Mouse (Mus musculus) limb, embryonic 14.5 days (tissue): ENCODE results near the gene Cipc. TPM values are rescaled to one million over a fixed set of nuclear protein-coding genes. Genes with fewer than 3 reads are reported as not detected.

Experiments
- ATAC-seq: fragments of 200-750 bp; cut with Nextera tagmentation; 2 replicates; pipeline ENCODE4 v1.8.0; 2017; ENCODE audit warnings: low read depth, moderate number of reproducible peaks, moderate TSS enrichment; ENCODE audit not compliant: low FRiP score
- DNase-seq: peaks from one replicate; pipeline ENCODE4 v3.0.0-alpha.2; 2015; ENCODE audit warnings: low spot score
- H3K27ac ChIP-seq: fragments of 300-500 bp; sonication (generic); replicated peaks from 2 replicates; pipeline ENCODE4 v1.5.1; 2014; ENCODE audit warnings: low read depth, mild to moderate bottlenecking, low read length, moderate library complexity, mixed read lengths
- H3K27me3 ChIP-seq: fragments of 300-500 bp; sonication (generic); 2 replicates; pipeline ENCODE4 v1.6.1; 2014; ENCODE audit warnings: low read length, mixed read lengths; ENCODE audit not compliant: control insufficient read depth, insufficient read depth
- H3K36me3 ChIP-seq: fragments of 300-500 bp; sonication (generic); 2 replicates; pipeline ENCODE4 v1.6.1; 2014; ENCODE audit warnings: mild to moderate bottlenecking, low read length, moderate library complexity, mixed read lengths; ENCODE audit not compliant: control insufficient read depth, insufficient read depth
- H3K4me1 ChIP-seq: fragments of 300-500 bp; sonication (generic); 2 replicates; pipeline ENCODE4 v1.6.1; 2014; ENCODE audit warnings: antibody characterized with exemption, low read length, mixed read lengths; ENCODE audit not compliant: control insufficient read depth, insufficient read depth
- H3K4me2 ChIP-seq: fragments of 300-500 bp; sonication (generic); replicated peaks from 2 replicates; pipeline ENCODE4 v1.6.1; 2014; ENCODE audit warnings: low read depth, mild to moderate bottlenecking, low read length, moderate library complexity; ENCODE audit not compliant: severe bottlenecking
- H3K4me3 ChIP-seq: fragments of 300-500 bp; sonication (generic); replicated peaks from 2 replicates; pipeline ENCODE4 v1.5.1; 2014; ENCODE audit warnings: low read length
- H3K9ac ChIP-seq: fragments of 300-500 bp; sonication (generic); 2 replicates; pipeline ENCODE4 v1.6.1; 2014; ENCODE audit warnings: mild to moderate bottlenecking, low read depth, low read length, moderate library complexity; ENCODE audit not compliant: severe bottlenecking
- H3K9me3 ChIP-seq: fragments of 300-500 bp; sonication (generic); 2 replicates; pipeline ENCODE4 v1.6.1; 2016; ENCODE audit warnings: low read length; ENCODE audit not compliant: control insufficient read depth
- POLR2A ChIP-seq: fragments of 200-500 bp; IDR thresholded peaks from 2 replicates; pipeline ENCODE4 v1.8.0; 2012; ENCODE audit warnings: inconsistent platforms, mild to moderate bottlenecking, moderate library complexity, borderline replicate concordance; ENCODE audit not compliant: insufficient read depth, insufficient read length; ENCODE audit errors: extremely low read depth
- WGBS: fragments of 180-500 bp; shearing (Covaris S2); extraction: QIAGEN DNeasy Blood & Tissue Kit; methylation state at CpG from one replicate; pipeline ENCODE4 v1.1.7; 2014; 5-methylcytosine and 5-hydroxymethylcytosine counted together
- polyA plus RNA-seq, 2 experiments: library from polyadenylated mRNA; depleted of rRNA in 1 of 2; stranded (reverse) in 1 of 2; unstranded in 1 of 2; fragments of >200 nt; fragmentation: Nextera tagmentation in 1 of 2; extraction: Ambion mirVana in 1 of 2; gene quantifications; 2 replicates each; pipeline versions ENCODE4 v1.2.1 to v1.2.3; 2012 to 2014

Gene Cipc
- 31.3 and 40.7 TPM in 2 replicates for polyA plus RNA-seq (2012; rRNA removed)
- polyA plus RNA-seq (2014; fragmentation: Nextera tagmentation; extraction: Ambion mirVana): 20.0 and 21.4 TPM in 2 replicates

DNA sequence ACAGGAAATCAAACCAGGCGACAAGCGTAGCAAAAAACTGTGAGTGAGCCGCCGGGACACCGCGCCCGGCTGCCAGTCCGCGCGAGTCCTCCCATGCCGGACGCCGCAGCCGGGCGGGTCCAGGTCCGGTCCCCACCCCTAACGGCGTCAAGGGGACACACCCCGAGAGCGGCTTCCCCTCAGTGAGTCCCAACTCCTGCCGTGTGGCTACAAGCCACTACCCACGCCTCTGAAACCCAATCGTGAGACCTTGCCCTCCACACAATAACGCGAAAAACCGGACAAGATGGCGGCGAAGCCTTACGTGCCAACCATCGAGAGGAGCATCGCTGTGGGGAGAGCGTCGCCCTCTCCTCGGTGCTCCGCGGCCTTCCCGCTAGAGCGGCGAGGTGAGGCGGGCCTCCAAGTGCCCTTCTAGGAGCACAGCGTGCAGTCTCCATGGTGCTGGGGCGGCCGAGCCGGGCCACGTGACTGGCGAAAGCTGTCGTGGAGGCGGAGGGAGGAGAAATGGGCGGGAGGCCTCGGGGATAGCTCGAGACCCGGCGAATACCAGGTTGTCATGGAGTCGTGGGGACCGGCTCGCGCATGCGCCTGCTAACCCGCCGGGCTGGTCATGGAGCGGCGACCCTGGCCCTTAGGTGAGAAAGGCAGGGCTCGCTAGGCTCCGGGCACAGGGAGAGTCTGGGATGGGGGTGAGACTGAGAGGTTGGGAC, at the start of gene Cipc:
Gene Cipc (plus strand): TSS at position 182 of the 713 bp plus-strand sequence.
- Histone ChIP-seq H3K27me3 (no peaks in the 10 kb centered on the region), H3K9me3 (no peaks in the 10 kb centered on the region), H3K4me2 (peak within 1 kb of the TSS; percentile 88), H3K36me3 (no peaks in the 10 kb centered on the region), H3K27ac (peak within 1 kb of the TSS; percentile 98), H3K4me3 (peak within 1 kb of the TSS; percentile 65), H3K9ac (peak within 1 kb of the TSS; percentile 91), H3K4me1 (peaks cover 18% of the 10 kb centered on the region)
- under 1% methylated on average over 63 of the region's 64 CpGs for WGBS
- peak; percentile 99 for ATAC-seq
- DNase-seq: peak; percentile 97
- TF ChIP-seq POLR2A: peak; percentile 83; the same call in 1 of the 2 replicates

DNA sequence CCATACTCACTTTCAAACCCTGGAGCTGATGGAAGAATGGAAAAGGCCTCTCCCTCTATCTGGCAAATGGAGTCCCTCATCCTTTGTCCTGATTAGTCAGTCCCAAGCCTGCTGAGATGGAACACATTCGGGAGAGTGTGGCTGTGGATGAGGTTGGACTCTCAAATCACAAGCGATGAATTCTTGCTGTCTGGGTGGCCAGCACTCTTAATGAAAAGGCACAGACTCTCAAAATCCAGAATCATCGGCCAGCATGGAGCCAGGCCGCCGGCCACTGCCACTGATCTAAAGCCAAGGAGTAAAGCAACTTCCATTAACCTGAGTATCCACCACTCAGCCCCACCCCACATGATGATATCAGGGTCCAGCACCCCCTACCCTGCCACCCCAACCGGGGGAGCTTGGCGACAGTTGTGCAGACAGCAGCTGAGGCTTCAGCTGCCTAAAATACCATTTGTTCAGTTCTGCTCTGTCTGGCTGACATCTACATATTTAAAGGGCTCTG, 49.0 kb upstream of the Cipc start:
- Histone ChIP-seq H3K9ac (no peak overlapping the region), H3K27ac (peak overlapping the region; percentile 91), H3K4me2 (no peak overlapping the region), H3K4me1 (peaks cover 71% of the 10 kb centered on the region), H3K9me3 (no peaks in the 10 kb centered on the region), H3K27me3 (no peaks in the 10 kb centered on the region), H3K36me3 (no peaks in the 10 kb centered on the region), H3K4me3 (no peak overlapping the region)
- no peak for TF ChIP-seq POLR2A
- ATAC-seq (no peak), DNase-seq (no peak)
- 58% methylated on average over 7 of the region's 7 CpGs for WGBS

DNA sequence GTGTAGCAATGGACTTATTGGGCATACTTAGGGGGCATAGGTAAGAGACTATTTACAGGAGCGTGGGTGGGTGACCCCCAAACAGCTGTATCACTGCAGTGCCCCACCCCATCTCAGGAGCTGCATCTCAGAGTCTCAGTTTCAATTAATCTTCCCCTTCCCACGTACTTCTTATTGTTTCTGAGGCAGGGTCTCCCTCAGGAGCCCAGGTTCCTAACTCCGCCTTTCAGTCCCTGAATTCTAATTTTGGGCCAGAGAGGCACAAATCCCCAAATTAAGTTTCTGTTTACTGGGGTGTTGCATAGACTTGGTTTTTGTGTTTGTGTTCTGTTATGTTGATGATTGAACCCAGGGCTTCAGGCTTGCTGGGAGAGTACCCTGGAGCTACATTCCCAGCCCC, 48.4 kb upstream of the Cipc start:
- Histone ChIP-seq H3K9me3 (no peaks in the 10 kb centered on the region), H3K4me1 (peaks cover 65% of the 10 kb centered on the region), H3K4me2 (no peak overlapping the region), H3K27me3 (no peaks in the 10 kb centered on the region), H3K27ac (0 out of 2 replicates have a peak overlapping the region, but pooled peaks have one; percentile 13), H3K9ac (no peak overlapping the region), H3K4me3 (no peak overlapping the region), H3K36me3 (no peaks in the 10 kb centered on the region)
- no peak for TF ChIP-seq POLR2A
- DNase-seq (no peak), ATAC-seq (no peak)
- 63% methylated on average over 3 of the region's 3 CpGs for WGBS

DNA sequence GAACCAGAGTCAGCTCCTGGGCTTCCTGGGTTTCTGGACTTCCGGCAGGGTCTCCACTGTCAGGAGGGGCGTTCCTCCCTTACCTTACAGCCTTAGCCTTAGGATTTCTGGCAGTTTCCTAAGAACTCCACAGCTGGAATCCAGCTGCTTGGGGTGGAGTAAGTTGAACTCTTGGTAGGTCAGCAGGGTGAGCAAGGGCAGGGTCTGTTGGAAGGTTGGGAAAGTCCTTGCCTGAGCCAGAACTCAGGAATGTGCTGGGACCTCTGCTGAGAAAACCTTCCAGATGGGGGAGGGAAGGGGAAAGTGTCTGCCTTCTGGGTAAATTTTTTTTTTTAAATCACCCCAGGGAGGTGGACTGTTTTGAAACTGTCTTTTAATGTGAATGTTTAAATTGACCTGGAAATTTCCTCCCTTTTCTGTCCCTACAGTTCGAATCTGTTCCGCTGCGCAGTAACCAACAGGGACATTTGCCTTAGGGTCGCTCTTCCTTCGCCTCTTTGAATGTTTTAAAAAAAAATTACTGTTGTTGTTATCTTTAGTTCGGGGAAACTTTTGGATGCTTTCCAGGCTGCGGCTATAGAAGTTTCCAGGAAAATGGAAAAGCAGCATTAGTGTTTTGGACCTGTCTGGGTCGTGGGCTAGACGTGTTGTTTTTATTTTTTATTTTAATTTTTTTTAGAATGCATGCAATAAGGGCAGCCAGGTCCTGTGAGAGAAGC, 47.2 kb upstream of the Cipc start:
- no peaks in the 10 kb centered on the region for H3K36me3 ChIP-seq
- 14% methylated on average over 11 of the region's 11 CpGs for WGBS
- H3K9me3 ChIP-seq: no peaks in the 10 kb centered on the region
- H3K27me3 ChIP-seq: no peaks in the 10 kb centered on the region
- peak; percentile 6; the same call in 1 of the 2 replicates for ATAC-seq
- no peak overlapping the region; the same call in 1 of the 2 replicates for H3K4me2 ChIP-seq
- H3K4me3 ChIP-seq: no peak overlapping the region
- H3K9ac ChIP-seq: no peak overlapping the region
- peaks cover 65% of the 10 kb centered on the region for H3K4me1 ChIP-seq
- H3K27ac ChIP-seq: peak overlapping the region; percentile 79
- DNase-seq: peak; percentile 78
- no peak for TF ChIP-seq POLR2A
